Mouse (Mus musculus): Measurements from ENCODE around the gene Kbtbd12. TPM values are rescaled to one million over a fixed set of nuclear protein-coding genes. Genes with fewer than 3 reads are reported as not detected.
A peak's percentile ranks its signal among the peaks of the same experiment; 100 is the strongest.

Gene Kbtbd12
- total RNA-seq, 2 experiments from 2014 or later = 10.1 to 17.2 TPM

DNA sequence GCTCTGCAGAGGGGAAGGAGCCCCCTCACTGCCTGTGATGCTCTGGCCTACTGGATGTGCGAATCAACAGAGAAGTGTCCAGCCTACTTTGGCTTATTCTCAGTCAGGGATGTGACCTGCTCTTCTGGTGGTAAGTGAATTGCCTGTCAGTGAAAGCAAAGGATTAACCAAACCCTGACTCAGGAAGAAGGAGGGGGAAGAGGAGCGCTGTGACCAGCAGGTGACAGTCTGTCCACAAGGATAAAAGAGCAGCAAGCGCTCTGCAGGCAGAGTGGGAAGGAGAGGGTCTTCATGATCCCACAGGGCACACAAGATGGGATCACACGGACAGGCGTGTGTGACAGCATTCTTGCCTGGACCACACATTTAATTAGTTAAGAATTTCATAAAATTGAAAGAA is 78.1 kb downstream of the Kbtbd12 start:
- no peak for ATAC-seq (replicated peaks; ENCODE audit: low FRiP score, poor library complexity, severe bottlenecking)

DNA sequence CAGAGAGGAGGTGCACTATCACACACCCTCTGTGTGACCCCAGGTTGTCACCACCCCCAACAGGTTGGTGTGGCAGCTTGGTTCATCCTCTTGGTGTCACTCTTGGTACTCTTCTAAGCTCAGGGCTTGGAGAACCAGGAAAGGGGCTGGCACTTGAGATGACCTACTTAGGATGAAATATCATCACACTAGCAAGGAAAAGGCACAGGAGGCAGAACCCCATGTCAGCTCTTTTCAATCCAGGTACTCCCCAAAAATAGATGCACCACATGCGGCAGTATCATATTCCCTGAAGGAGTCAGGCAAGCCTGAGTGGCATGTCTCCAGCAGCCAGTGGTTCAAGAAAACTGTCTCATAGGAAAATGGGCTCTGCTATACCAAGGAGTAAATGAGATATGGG is 79.7 kb downstream of the Kbtbd12 start:
- no peak for ATAC-seq (replicated peaks; ENCODE audit: low FRiP score, poor library complexity, severe bottlenecking)

DNA sequence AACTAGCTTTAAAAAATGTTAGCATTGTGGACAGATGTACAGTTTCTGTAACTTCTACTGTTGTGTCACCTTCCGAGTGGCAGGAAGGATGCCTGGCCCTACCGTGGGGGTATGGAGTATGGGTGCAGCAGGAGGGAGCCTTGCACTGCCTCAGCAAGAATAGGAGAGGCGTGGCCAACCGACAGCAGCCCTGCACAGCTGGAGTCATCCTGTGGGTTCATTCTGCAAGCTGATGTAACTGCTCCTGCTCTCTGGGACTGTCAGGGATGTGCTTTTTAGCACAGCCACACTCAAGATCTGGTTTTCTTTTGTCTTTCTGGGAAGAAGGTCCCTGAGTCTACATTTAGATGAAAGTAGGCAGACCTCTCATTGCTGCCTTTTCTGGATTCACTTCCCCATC is 80.2 kb downstream of the Kbtbd12 start:
- ATAC-seq (replicated peaks; ENCODE audit: low FRiP score, poor library complexity, severe bottlenecking) = 0 out of 2 replicates have a peak, but pooled peaks have one; percentile 32

DNA sequence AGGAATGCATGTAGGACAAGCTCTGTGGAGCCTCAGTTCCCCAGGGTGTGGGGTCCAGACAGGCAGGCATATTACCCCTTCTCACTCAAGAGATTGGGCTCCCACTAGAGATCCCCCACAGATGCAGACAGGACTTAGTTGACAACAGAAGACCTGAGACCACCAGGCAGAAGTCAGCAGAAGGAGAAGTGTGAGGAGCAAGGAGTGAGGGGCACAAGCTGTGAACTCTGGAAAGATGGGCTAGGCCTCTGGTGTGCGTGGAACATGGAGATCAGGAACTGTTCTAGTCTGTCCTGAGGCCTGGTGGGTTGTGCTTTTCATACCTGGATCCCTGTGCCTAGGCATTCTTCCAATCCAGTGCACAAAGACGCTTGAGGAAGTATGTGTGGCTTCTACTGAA is 87.8 kb downstream of the Kbtbd12 start:
- ATAC-seq (replicated peaks; ENCODE audit: low FRiP score, poor library complexity, severe bottlenecking) = no peak

DNA sequence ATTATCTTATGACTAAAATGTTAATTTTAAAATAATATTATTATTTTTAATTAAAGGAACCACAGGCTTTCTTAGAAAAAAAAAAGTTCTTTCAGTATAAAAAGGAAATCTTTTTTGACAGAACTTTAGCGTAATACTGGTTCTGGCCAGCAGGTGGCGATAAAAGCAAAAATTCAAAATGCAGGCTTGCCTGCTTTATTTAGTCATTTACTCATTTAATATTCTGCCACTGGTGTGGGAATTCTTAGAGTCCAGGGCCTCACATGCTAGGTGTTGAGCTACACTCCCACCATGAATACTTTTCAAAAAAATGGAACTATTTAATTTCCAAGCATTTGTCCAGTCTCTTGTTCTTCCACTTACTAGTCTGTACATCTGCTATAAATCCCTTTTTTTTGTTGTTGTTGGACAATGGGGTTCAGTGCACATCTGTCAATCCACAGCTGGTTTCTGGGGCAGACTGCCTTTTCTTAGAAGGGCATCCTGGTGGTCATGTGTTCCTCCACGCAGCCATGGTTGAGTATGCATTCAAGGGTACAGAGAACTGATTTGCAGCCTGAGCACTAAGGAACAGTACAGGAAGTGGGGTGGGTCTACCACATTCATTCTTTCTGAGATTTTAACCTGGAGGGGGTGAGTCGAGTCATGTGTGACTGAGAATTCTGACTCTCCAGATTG is 88.5 kb downstream of the Kbtbd12 start:
- ATAC-seq (replicated peaks; ENCODE audit: low FRiP score, poor library complexity, severe bottlenecking) = 0 out of 2 replicates have a peak, but pooled peaks have one; percentile 16

DNA sequence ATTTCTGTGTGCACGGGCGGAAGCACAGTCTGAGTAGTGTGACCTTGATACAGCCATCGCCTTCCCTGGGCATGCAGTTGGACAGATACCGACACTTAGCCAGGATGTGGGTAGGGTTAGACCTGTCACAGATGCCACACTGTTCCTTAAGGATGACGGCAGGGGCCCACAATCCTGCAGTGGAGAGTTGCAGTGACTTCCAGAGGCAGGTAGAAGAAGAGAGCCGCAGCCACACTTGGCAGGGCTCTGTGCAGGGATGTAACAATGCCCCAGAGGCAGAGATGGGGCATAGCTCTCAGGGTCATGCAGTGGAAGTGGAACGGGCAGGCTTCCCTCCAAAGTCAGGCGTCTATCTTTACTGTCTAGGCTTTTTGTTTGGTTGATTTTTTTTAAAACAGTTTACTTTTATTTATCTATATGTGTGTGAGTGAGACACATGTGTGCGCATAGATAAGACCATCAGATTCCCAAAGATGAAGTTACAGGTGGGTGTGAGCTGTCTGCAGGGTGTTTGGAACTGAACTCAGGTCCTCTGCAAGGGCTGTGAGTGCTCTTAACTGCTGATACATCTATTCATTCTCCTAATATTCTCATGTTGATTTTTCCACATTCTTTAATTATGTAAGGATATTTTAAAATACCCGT is 89.2 kb downstream of the Kbtbd12 start:
- peak; percentile 74 for ATAC-seq (replicated peaks; ENCODE audit: low FRiP score, poor library complexity, severe bottlenecking)

DNA sequence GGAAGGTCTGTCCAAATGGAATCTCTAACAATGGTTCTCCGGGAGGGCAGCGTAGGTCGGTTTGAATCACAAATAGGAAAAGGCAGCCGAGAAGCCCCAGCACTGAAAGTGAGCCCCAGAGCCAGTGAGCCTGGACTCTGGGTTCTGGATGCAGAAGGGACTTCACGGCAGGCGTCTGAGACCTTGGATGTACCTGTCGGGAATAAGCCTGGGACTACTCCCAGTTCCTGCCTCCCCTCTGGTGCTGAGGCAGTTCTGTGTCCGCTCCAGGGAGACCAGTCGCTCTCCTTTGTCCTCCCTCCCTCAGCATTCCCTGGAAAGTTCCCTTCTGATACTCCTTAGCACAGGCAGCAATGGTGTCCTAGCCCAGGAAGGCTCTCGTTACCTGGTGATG is 92.4 kb downstream of the Kbtbd12 start:
- no peak for ATAC-seq (replicated peaks; ENCODE audit: low FRiP score, poor library complexity, severe bottlenecking)

DNA sequence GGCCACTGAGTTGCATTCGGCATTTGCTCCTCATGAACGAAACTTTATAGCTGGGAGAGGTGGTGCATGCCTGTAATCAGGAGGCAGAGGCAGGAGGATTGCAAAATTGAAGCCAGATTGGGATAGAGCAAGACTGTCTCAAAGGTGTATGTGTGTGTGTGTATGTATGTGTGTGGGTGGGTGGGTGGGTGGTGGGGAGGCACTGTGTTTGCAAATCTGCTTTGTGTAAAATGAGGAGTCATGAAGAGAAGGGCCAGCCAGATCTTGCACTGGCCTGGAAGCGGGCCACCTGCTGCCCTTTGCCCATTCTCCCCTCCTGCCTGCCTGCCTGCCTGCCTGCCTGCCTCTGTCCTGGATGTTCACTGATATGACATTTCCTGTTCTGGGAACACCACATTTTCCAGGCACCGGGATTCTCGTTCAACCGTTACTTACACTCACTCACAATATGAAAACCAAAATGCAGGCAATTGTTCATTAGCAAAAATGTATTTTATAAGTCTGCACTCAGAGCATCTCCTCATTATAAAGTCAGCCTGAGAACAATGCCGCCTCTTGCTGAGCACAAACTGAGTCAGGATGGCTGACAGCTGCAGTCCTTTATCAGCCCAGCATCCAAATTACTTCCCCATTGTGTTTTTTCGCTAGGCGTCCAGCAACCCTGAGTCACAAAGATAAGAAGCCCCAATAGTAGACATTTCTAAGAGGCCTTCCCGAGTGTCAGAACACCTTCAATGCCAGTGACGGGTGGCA is 92.9 kb downstream of the Kbtbd12 start:
- ATAC-seq (replicated peaks; ENCODE audit: low FRiP score, poor library complexity, severe bottlenecking) = no peak

DNA sequence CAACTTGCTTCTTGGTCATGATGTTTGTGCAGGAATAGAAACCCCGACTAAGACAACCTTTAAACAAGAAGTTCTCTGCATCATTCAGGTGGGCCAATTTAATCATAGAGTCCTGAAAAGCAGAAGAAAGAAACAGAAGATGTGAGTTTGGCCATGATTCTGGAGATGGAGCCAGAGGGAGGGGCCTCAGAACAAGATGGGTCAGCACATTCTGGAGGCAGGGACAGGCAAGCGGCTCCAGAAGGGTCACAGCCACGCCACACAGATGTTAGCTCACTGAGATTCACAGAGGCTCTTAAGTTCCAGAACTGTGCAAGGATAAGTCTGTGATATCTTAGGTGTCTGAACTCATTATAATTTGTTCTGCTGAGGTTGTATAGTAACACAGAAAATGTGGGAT is 93.5 kb downstream of the Kbtbd12 start:
- ATAC-seq (replicated peaks; ENCODE audit: low FRiP score, poor library complexity, severe bottlenecking) = no peak

DNA sequence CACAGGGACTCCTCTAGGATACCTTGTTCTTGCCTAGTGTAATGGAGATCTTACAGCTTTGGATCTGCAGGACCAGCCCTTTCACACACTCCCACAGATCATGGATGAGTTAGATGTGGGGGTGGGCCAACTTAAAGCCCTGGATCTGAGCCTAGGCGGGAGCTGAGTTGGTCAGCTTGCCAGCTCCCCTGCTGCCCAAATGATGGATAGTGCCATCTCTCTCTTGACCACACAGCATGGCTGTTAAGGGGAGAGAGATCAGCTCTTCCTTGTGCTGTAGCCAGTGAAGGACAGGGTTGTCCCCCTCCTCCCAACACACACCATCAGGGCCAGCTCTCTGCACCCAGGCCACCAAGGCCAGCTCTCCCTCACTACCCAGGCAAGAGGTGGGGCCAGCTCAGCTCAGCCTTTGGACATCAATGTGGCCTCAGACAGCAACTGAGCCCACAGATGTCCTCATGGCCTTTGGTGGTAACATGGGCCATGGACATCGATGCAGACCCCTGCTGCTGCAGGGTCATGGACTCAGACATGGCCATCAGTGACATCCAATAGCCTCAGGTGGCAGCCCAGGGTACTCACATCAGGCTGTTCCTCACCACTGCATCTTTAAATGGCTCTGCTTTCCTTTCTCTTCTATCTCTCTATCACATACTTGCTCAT is 97.5 kb downstream of the Kbtbd12 start:
- no peak for ATAC-seq (replicated peaks; ENCODE audit: low FRiP score, poor library complexity, severe bottlenecking)

DNA sequence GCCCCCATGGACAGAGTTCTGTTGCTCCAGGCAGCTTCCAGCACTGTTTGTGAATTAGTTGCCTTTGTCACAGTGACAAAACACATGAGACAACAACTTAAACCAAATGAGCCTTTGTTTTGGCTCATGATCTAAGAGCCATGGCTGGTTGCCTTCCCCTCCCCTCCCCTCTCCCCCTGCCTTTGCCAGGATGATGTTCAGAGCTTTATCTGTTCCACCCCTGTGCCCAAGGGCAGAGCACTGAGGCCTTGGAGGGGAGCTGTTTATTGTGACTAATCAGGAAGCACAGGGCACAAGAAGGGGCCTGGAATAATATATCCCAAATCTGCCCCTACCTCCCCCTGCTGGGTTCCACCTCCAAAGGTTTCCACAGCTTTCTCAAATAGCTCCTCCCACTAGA is 107.4 kb downstream of the Kbtbd12 start:
- ATAC-seq (replicated peaks; ENCODE audit: low FRiP score, poor library complexity, severe bottlenecking) = no peak

DNA sequence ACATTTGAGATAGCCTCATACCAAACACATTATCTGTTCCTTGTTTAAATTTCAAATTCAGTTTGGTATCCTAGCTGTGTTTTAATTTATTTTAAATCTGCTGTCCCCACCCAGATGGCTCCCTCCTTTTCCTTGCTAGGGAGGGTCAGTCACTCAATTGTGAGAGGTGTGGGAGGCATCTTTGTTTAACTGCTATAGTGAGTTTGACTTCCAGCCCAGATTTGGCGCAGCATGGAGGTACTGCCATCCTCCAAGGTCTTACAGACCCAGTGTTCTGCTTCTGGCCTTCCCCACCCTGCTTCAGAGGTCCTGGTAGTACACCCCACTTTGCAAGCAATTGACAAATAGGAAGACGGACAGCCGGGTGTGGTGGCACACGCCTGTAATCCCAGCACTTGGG is 113.7 kb downstream of the Kbtbd12 start:
- no peak for ATAC-seq (replicated peaks; ENCODE audit: low FRiP score, poor library complexity, severe bottlenecking)

DNA sequence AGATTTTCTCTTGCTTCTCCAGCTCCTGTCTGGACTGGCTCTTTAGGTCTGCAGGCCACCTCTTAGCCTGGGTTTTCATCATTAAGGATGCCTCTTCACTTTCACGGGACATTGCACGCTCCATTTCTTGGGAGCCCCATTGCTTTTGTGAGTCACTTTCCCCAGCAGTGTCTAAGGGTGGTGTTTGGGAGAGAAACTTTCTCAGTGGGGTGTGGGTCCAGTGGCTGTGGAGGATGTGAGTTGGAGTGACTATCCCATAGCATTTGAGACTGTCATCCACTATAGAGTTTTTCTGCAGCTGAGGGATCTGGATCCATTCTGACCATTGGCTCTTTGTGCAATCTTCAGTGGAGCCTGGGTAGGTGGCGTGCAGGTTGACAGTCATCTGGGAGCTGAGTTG is 114.3 kb downstream of the Kbtbd12 start:
- no peak for ATAC-seq (replicated peaks; ENCODE audit: low FRiP score, poor library complexity, severe bottlenecking)

DNA sequence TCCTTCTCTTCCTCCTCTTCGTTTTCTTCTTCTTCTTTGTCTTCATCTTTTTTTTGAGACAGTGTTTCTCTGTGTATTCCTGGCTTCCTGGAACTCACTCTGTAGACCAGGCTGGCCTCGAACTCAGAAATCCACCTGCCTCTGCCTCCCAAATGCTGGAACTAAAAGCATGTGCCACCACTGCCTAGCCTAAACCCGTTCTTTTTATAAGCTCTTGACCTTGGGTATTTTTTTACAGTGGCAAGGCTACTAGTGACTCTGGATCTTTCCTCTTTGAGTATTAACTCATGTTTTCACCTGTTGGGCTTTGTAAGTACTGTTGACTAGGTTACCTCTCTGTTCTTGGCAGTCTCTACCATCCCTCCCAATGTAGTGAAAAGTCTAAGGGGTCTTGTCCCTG is 114.7 kb downstream of the Kbtbd12 start:
- no peak for ATAC-seq (replicated peaks; ENCODE audit: low FRiP score, poor library complexity, severe bottlenecking)

DNA sequence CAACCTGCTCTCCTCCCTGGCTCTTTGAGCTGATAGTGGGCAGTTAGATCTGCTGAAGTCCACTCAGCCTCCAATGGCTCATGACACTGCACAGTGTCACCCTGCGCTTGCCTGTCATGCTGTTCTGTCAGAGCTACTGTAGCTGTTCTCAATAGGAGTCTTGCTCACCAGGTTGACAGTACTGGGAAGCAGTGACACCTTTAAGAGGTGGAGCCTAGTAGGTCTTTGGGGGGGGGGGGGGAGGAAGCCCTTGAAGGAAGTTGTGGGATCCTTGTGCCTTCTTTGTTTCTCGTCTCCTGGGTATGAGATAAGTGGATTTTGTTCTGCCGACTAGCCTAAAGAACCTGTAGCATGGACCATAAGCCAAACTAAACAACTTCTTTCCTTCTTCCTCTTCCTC is 115.1 kb downstream of the Kbtbd12 start:
- no peak for ATAC-seq (replicated peaks; ENCODE audit: low FRiP score, poor library complexity, severe bottlenecking)

DNA sequence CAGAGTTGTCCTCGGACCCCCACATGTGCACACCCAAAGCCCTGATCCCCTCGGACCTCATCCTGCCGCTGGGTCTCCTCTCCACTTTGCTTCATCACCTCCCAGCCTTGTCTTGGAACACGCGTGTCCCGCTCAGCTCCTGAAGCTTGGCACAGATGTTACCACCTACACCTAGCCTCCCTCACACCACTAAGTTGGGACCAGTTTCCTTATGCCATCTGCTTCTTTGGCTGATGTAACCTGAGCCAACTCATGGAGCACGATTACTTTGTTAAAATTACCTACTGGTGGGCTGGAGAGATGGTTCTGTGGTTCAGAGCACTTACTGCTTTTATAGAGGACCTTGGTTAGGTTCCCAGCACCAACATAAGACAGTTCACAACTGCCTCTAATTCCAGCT is 115.9 kb downstream of the Kbtbd12 start:
- ATAC-seq (replicated peaks; ENCODE audit: low FRiP score, poor library complexity, severe bottlenecking) = no peak

DNA sequence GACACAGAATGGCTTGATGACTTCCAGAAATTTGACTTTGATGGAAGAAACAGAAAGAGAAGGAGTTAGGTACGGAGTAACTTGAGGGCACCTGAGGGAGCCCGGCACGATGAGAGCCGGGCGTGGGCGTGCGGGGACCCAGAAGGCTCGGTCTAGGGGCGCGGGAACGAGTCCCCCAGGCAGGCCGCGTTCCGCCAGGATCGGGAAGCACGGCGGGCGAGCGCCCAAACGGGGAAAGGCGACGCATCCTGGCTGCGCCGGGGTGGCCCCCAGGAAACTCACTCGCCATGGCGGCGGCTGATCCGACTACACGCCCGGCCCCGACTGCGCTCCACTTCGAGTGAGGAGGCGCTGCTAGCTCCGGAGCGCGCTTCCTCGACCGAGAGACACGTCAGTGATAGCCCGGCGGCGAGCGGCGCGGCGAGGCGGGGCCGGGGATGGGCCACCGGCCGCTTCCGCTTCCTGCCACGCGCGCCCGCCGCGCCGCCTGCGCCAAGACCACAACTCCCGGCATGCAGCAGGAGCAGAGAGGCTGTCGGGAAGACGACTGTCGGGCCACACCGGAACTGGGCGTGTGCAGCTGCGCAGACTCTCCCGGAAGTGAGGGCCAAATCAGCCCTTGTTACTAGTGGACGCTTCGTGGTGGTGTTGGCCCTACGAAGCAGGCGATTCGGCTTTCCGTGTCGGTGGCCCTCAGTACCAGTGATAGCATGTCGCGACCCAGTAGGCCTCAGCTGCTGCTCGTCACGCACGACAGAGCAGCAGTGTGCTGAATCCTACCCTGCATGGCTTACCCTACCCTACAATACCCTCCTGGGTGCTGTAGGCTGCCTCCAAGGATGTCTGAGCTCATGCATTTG is 119.1 kb downstream of the Kbtbd12 start, which contains the start of gene Sec61a1:
Sec61a1 (minus strand) TSS at position 502 of the 860 bp plus-strand sequence.
- peak; percentile 96 for ATAC-seq (replicated peaks; ENCODE audit: low FRiP score, poor library complexity, severe bottlenecking)

DNA sequence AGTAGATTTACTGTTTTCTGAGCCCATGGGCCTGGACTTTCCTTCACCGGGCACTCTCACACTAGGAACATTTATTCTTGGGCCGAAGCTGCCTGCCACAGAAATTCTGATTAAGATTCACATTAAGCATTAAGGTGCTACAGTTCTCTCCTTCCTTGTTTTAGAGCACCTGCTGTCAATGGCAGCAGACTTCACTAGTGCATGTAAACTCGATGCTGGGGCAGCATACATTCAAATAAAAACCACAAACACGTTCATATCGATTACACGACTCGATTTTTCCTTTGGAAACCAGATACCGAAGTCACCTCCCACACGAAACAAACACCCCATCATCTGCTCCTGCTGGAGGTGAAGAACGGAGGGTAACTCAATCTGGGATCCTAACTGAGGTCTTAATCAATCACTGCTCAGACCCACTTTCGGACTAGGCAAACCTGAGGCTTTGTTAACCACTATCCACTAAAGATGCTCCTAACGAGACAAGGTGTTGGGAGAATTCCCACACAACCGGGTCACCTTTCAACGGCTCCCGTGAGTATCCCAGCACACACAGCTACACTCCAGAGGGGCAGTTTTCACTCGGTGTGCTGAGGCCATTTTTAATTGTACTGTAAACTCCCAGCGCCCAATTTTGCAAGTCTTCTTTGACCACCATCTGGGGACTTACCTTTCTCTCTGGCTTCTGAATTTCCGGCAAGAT is 119.9 kb downstream of the Kbtbd12 start:
- ATAC-seq (replicated peaks; ENCODE audit: low FRiP score, poor library complexity, severe bottlenecking) = no peak

DNA sequence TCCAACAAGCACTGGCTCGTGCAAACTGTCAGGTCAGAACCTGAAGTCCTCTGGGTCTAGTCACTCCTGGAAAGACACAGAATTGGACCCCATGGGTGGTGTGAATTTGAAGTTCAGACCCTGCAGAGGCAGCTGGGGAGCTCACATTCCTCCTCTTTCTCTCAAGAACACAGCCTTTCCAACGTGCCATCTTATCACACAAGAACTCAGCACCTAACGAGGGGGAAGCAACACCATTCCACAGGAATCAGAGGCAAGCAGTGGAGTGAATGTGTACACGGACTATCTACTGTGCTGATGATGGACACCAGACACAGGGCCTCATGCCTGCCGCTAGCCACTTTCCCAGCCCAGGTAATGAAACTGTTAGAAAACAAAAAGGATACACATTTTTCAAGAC is 121.1 kb downstream of the Kbtbd12 start:
- ATAC-seq (replicated peaks; ENCODE audit: low FRiP score, poor library complexity, severe bottlenecking) = no peak
